Comparison of ENCODE assay signal across 8 mouse cellular contexts in genomic region chr6:67036837-67037628, GRCm38 (mm10). TPM values are rescaled to one million over a fixed set of nuclear protein-coding genes. Genes with fewer than 3 reads are reported as not detected.
DNase-seq lines count a peak whose midpoint lies in the region; ATAC-seq and TF ChIP-seq lines count a peak whose summit lies in the region.

Gene Gadd45a (minus strand): TSS chr6:67037457.

- H3K27ac ChIP-seq in ES-E14 (ENCODE audit: insufficient read depth, low read depth, low read length, poor library complexity, severe bottlenecking): peak within 1 kb of the TSS; percentile 78
- peak within 1 kb of the TSS; percentile 83 for H3K27ac ChIP-seq in forebrain, embryonic 15.5 days (replicated peaks)

- intact Hi-C loops in heart, postnatal 25 days (cut with DNase I): loop anchor here (1.0 to 10.0 kb wide), 6 partner anchors 40 to 192 kb away; partner anchors contain the start of gene Gng12

- H3K36me3 ChIP-seq in ES-E14 (ENCODE audit: control insufficient read depth, insufficient read depth, low read length, poor library complexity, severe bottlenecking): peaks cover 21% of the 10 kb centered on the region
- H3K36me3 ChIP-seq in forebrain, embryonic 15.5 days: no peaks in the 10 kb centered on the region

- no peaks in the 10 kb centered on the region for H3K27me3 ChIP-seq in forebrain, embryonic 15.5 days

- WGBS in forebrain, embryonic 15.5 days: under 1% methylated on average over 67 of the region's 69 CpGs
- WGBS in lung, adult 2 months: under 1% methylated on average over 69 of the region's 69 CpGs

- ATAC-seq in forebrain, embryonic 15.5 days (replicated peaks): peak; percentile 97
- peak; percentile 89 for ATAC-seq in neutrophil, adult 5-6 weeks (ENCODE audit: extremely low read depth, insufficient number of reproducible peaks, low FRiP score, poor library complexity, severe bottlenecking)

- in situ Hi-C loops in ES-E14 (cut with MboI; ENCODE audit: low sequenced_read_pairs in 2 of 2, unreplicated experiment in 2 of 2): no loop called here

- peak within 1 kb of the TSS; percentile 94 to 95 for H3K4me3 ChIP-seq in ES-E14 (ENCODE audit: insufficient read depth in 1 of 2, low read depth in 1 of 2, low read length in 2 of 2, poor library complexity in 1 of 2, severe bottlenecking in 1 of 2)
- peak within 1 kb of the TSS; percentile 84 for H3K4me3 ChIP-seq in forebrain, embryonic 15.5 days
- peak within 1 kb of the TSS; percentile 67 for H3K4me3 ChIP-seq in lung, adult 2 months (replicated peaks; ENCODE audit: extremely low read depth, low read depth, low read length)

- H3K9me3 ChIP-seq in ES-E14 (ENCODE audit: control insufficient read depth, insufficient read depth, low read depth, low read length): no peaks in the 10 kb centered on the region
- H3K9me3 ChIP-seq in forebrain, embryonic 15.5 days: no peaks in the 10 kb centered on the region

- peak within 1 kb of the TSS; percentile 91 for H3K9ac ChIP-seq in ES-E14 (ENCODE audit: insufficient read depth, low read depth, low read length, poor library complexity, severe bottlenecking)
- H3K9ac ChIP-seq in forebrain, embryonic 15.5 days (replicated peaks): peak within 1 kb of the TSS; percentile 74

- TF ChIP-seq POLR2A in lung, adult 2 months (IDR thresholded peaks at IDR 0.05; ENCODE audit: borderline replicate concordance, extremely low read depth, low read depth, low read length): peak; percentile 97

- peak; percentile 97 for DNase-seq in ES-E14 (ENCODE audit: low read depth, low spot score)
- DNase-seq in cerebellum, adult 11-12 months: peak; percentile 99
- peak; percentile 97 for DNase-seq in heart, postnatal 25 days (ENCODE audit: low spot score)
- peak; percentile 85 to 93 for DNase-seq in layer of hippocampus, adult 18-20 months (ENCODE audit: low spot score in 2 of 2)
- peak; percentile 95 for DNase-seq in lung, adult 2 months
- peak; percentile 95 to 97 for DNase-seq in thymus, adult 18-20 months

- H3K4me2 ChIP-seq in forebrain, embryonic 15.5 days (replicated peaks): peak within 1 kb of the TSS; percentile 92

- H3K4me1 ChIP-seq in ES-E14 (ENCODE audit: control insufficient read depth in 2 of 2, insufficient read depth in 2 of 2, low read length in 2 of 2, poor library complexity in 1 of 2): peaks cover 2 to 5% of the 10 kb centered on the region in 2 experiments; a peak in 3 of 4 replicates
- H3K4me1 ChIP-seq in forebrain, embryonic 15.5 days: peaks cover 17% of the 10 kb centered on the region
- H3K4me1 ChIP-seq in lung, adult 2 months (ENCODE audit: control insufficient read depth, insufficient read depth, low read length): peaks cover 5% of the 10 kb centered on the region

- TF ChIP-seq CTCF in lung, adult 2 months (IDR thresholded peaks at IDR 0.05; ENCODE audit: insufficient read depth, low read length): no peak

TF ChIP-seq in ES-E14, 5 proteins besides CTCF, POLR2A, EP300 and RAD21:
- TF ChIP-seq MAFK (IDR thresholded peaks at IDR 0.05; ENCODE audit: insufficient read depth, low read depth, low read length) (no peak), ZNF384 (IDR thresholded peaks at IDR 0.05; ENCODE audit: low read depth, low read length) (no peak), CHD2 (IDR thresholded peaks at IDR 0.05; ENCODE audit: low read depth, low read length) (no peak), HCFC1 (IDR thresholded peaks at IDR 0.05; ENCODE audit: borderline replicate concordance, insufficient read depth, low read length) (peak; percentile 48; the same call in 1 of the 2 replicates), ZC3H11A (IDR thresholded peaks at IDR 0.05; ENCODE audit: borderline replicate concordance, low read depth, low read length) (0 out of 2 replicates have a peak, but pooled peaks have one; percentile 1)

RNA-seq across cellular contexts. Expression of gene Gadd45a, which starts in this region (rescaled TPM):
- 49.1 and 70.3 TPM in 2 replicates for total RNA-seq in ES-E14 (2012; rRNA removed)
- polyA plus RNA-seq in forebrain, embryonic 15.5 days (2015; fragmentation: Nextera tagmentation; extraction: Ambion mirVana): 9.7 and 10.9 TPM in 2 replicates
- total RNA-seq in heart, postnatal 25 days (2021): 10 to 100 TPM; 16.1 to 20.0 TPM
- 1 to 10 TPM; 6.3 to 8.7 TPM for total RNA-seq in layer of hippocampus, adult 18-20 months (2021)
- 31.0 and 32.7 TPM in 2 replicates for polyA plus RNA-seq in lung, adult 2 months (2012; rRNA removed)
- 179 and 195 TPM in 2 replicates for total RNA-seq in neutrophil, adult 5-6 weeks (2017)

Comparison
In these comparisons a context has a peak if more than half of its experiments do, and no peak if none do; other contexts are left out.
1. Peak in every context shown above with its lines: DNase-seq, ATAC-seq, H3K4me3 ChIP-seq and H3K27ac ChIP-seq.